Mouse (Mus musculus): ENCODE measurements around the gene Nek2. TPM values are rescaled to one million over a fixed set of nuclear protein-coding genes. Genes with fewer than 3 reads are reported as not detected.

The Nek2 gene
- 1 to 10 TPM in 1 of 2 experiments, under 1 TPM in 1; 0.55 to 1.9 TPM for total RNA-seq (2023)

GRCm38 (mm10) chr1:191821326-191822091 is at the start of gene Nek2:
Gene Nek2, plus strand, starts transcription at chr1:191821444.

Other genes starting within 250 kb of the Nek2 start
- gene Dtl, start 245.9 kb upstream of the Nek2 start, total RNA-seq (2023), result 1 to 10 TPM; 1.3 to 1.7 TPM
- 10 to 100 TPM; 20.1 to 24.7 TPM for gene Ints7, start 245.8 kb upstream of the Nek2 start, total RNA-seq (2023)
- 10 to 100 TPM; 40.5 to 40.6 TPM for gene Lpgat1, start 103.6 kb upstream of the Nek2 start, total RNA-seq (2023)
- 10 to 100 TPM; 25.3 to 27.7 TPM for gene Slc30a1, start 85.3 kb downstream of the Nek2 start, total RNA-seq (2023)
- gene Rd3, start 155.9 kb downstream of the Nek2 start, total RNA-seq (2023), result under 1 TPM; 0.39 to 0.45 TPM

All from monocyte, adult 59 days (primary cell).